ENCODE assay signal across 23 mouse cellular contexts in the genomic region with DNA sequence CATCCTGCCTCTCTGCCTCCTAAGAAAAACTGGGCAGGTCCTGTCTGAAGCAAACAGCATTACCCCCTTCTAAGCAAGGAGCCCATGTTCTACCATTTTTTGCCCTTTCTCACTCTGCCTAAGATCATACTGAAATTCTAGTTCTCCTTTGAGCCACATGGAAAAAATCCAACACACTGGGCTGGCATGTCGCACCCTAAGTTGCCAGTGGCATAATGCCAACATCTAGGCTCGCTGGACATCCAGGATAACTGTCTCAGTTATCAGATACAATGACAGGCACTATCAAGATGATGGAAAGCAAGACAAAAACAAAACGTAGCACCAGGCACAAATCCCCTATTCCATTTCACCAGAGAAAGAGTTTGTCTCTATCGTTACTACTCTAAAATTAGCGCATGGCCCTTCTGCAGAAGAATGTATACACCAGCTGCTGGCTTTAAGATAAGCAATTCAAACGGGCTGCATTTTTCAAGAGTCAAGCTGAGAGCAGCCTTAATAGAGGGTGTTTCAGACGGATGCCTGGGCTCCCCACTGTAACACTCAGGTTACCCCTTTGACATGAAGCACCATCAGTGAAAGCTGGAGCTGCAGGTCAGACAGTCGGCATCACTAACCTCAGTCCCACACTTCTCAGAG. TPM values are rescaled to one million over a fixed set of nuclear protein-coding genes. Genes with fewer than 3 reads are reported as not detected.
DNase-seq lines count a peak whose midpoint lies in the region; ATAC-seq and TF ChIP-seq lines count a peak whose summit lies in the region.
"Had no signal": no experiment of that assay in that cellular context is flagged by ENCODE, and none has a peak within 500 bp of the region (broad histone marks: within the 10 kb centered on the region; RNA-seq: fewer than 3 reads in every experiment).

No protein-coding gene starts in this region.

- no peaks in the 10 kb centered on the region for H3K36me3 ChIP-seq in forebrain, postnatal 0 days (ENCODE audit: insufficient read depth)
- no peaks in the 10 kb centered on the region for H3K36me3 ChIP-seq in forebrain, embryonic 16.5 days (ENCODE audit: control insufficient read depth, insufficient read depth)
- no peaks in the 10 kb centered on the region for H3K36me3 ChIP-seq in heart, embryonic 16.5 days (ENCODE audit: control insufficient read depth, insufficient read depth)
- H3K36me3 ChIP-seq in lung, embryonic 15.5 days = no peaks in the 10 kb centered on the region
- H3K36me3 ChIP-seq: embryonic facial prominence, embryonic 10.5 days; forebrain, embryonic 15.5 days; liver, embryonic 13.5 days; midbrain, embryonic 13.5 days had no signal

- DNase-seq in forebrain, postnatal 0 days = peak; percentile 44
- no peak for DNase-seq in heart, postnatal 14 days
- no peak for DNase-seq in lung, postnatal 36 days
- no peak for DNase-seq in kidney, adult 11 months
- DNase-seq: adrenal gland, postnatal 10 days; cerebellum, adult 18-20 months; layer of hippocampus, postnatal 36 days; left cerebral cortex, postnatal 4 days; liver, embryonic 13.5 days; right cerebral cortex, postnatal 14 days; thymus, postnatal 25 days had no signal

- H3K4me3 ChIP-seq in forebrain, postnatal 0 days (ENCODE audit: low read depth, low read length) = no peak overlapping the region
- H3K4me3 ChIP-seq in forebrain, embryonic 16.5 days (replicated peaks; ENCODE audit: low read length) = no peak overlapping the region
- no peak overlapping the region for H3K4me3 ChIP-seq in heart, embryonic 16.5 days (ENCODE audit: low read length)
- H3K4me3 ChIP-seq in lung, embryonic 15.5 days = no peak overlapping the region
- H3K4me3 ChIP-seq: embryonic facial prominence, embryonic 10.5 days; forebrain, embryonic 15.5 days; liver, embryonic 13.5 days; midbrain, embryonic 13.5 days had no signal

- TF ChIP-seq CTCF in forebrain, postnatal 0 days (IDR thresholded peaks at IDR 0.05; ENCODE audit: low read depth) = no peak

- intact Hi-C loops in heart, postnatal 14 days (cut with DNase I) = no loop called here

- ATAC-seq in forebrain, postnatal 0 days = peak; percentile 69
- no peak for ATAC-seq in forebrain, embryonic 16.5 days
- peak; percentile 85 for ATAC-seq in heart, embryonic 16.5 days (replicated peaks; ENCODE audit: extremely low read depth, insufficient read depth, low FRiP score)
- peak; percentile 59; the same call in 1 of the 2 replicates for ATAC-seq in lung, embryonic 15.5 days (ENCODE audit: borderline replicate concordance, extremely low read depth, low FRiP score, low TSS enrichment)
- ATAC-seq: forebrain, embryonic 15.5 days; midbrain, embryonic 13.5 days had no signal

- H3K4me2 ChIP-seq in forebrain, postnatal 0 days (ENCODE audit: low read depth) = no peak overlapping the region
- no peak overlapping the region for H3K4me2 ChIP-seq in forebrain, embryonic 16.5 days (ENCODE audit: low read length)
- peak overlapping the region; percentile 52 for H3K4me2 ChIP-seq in heart, embryonic 16.5 days (ENCODE audit: low read depth, low read length)
- no peak overlapping the region for H3K4me2 ChIP-seq in lung, embryonic 15.5 days
- H3K4me2 ChIP-seq: forebrain, embryonic 15.5 days; liver, embryonic 13.5 days; midbrain, embryonic 13.5 days had no signal

- no peak overlapping the region for H3K9ac ChIP-seq in forebrain, postnatal 0 days
- no peak overlapping the region for H3K9ac ChIP-seq in forebrain, embryonic 16.5 days (replicated peaks; ENCODE audit: low read depth, low read length)
- H3K9ac ChIP-seq in heart, embryonic 16.5 days (ENCODE audit: low read length) = peak overlapping the region; percentile 34
- no peak overlapping the region for H3K9ac ChIP-seq in lung, embryonic 15.5 days
- H3K9ac ChIP-seq: forebrain, embryonic 15.5 days; liver, embryonic 13.5 days; midbrain, embryonic 13.5 days had no signal

- 33% methylated on average over 8 of the region's 8 CpGs for WGBS in forebrain, postnatal 0 days
- WGBS in forebrain, embryonic 16.5 days = 43% methylated on average over 8 of the region's 8 CpGs
- 10% methylated on average over 8 of the region's 8 CpGs for WGBS in heart, embryonic 16.5 days
- WGBS in lung, embryonic 15.5 days = 7% methylated on average over 8 of the region's 8 CpGs

- no peaks in the 10 kb centered on the region for H3K4me1 ChIP-seq in forebrain, postnatal 0 days (ENCODE audit: insufficient read depth)
- no peaks in the 10 kb centered on the region for H3K4me1 ChIP-seq in forebrain, embryonic 16.5 days (replicated peaks; ENCODE audit: control insufficient read depth, insufficient read depth, low read length)
- peaks cover 23% of the 10 kb centered on the region for H3K4me1 ChIP-seq in heart, embryonic 16.5 days (ENCODE audit: control insufficient read depth, insufficient read depth, low read length)
- peaks cover 15% of the 10 kb centered on the region for H3K4me1 ChIP-seq in lung, embryonic 15.5 days
- H3K4me1 ChIP-seq: midbrain, embryonic 13.5 days had no signal

- H3K9me3 ChIP-seq in forebrain, postnatal 0 days (ENCODE audit: low read length) = no peaks in the 10 kb centered on the region
- H3K9me3 ChIP-seq in forebrain, embryonic 16.5 days (ENCODE audit: control insufficient read depth, low read length) = no peaks in the 10 kb centered on the region
- no peaks in the 10 kb centered on the region for H3K9me3 ChIP-seq in heart, embryonic 16.5 days (replicated peaks; ENCODE audit: control insufficient read depth, low read length)
- no peaks in the 10 kb centered on the region for H3K9me3 ChIP-seq in lung, embryonic 15.5 days
- H3K9me3 ChIP-seq: embryonic facial prominence, embryonic 10.5 days; forebrain, embryonic 15.5 days; liver, embryonic 13.5 days; midbrain, embryonic 13.5 days had no signal

- H3K27me3 ChIP-seq in forebrain, postnatal 0 days (ENCODE audit: insufficient read depth, low read length) = no peaks in the 10 kb centered on the region
- no peaks in the 10 kb centered on the region for H3K27me3 ChIP-seq in forebrain, embryonic 16.5 days (replicated peaks; ENCODE audit: control insufficient read depth, insufficient read depth, low read length)
- H3K27me3 ChIP-seq in heart, embryonic 16.5 days (ENCODE audit: control insufficient read depth, insufficient read depth, low read length) = no peaks in the 10 kb centered on the region
- H3K27me3 ChIP-seq in lung, embryonic 15.5 days = no peaks in the 10 kb centered on the region
- H3K27me3 ChIP-seq: CH12.LX; forebrain, embryonic 15.5 days; midbrain, embryonic 13.5 days had no signal

- peak overlapping the region; percentile 42; the same call in 1 of the 2 replicates for H3K27ac ChIP-seq in forebrain, postnatal 0 days (ENCODE audit: low read depth, low read length)
- H3K27ac ChIP-seq in forebrain, embryonic 16.5 days (ENCODE audit: low read length) = no peak overlapping the region
- H3K27ac ChIP-seq in heart, embryonic 16.5 days (ENCODE audit: low read length) = peak overlapping the region; percentile 90
- H3K27ac ChIP-seq in lung, embryonic 15.5 days = no peak overlapping the region
- H3K27ac ChIP-seq: embryonic facial prominence, embryonic 10.5 days; forebrain, embryonic 15.5 days; liver, embryonic 13.5 days; macrophage; midbrain, embryonic 13.5 days had no signal

RNA-seq across cellular contexts. Expression of gene Gpx2, which starts 4.8 kb away (rescaled TPM):
- total RNA-seq in forebrain, postnatal 0 days (2014; rRNA removed) = not detected in 2 replicates
- polyA plus RNA-seq in forebrain, postnatal 0 days (2015; fragmentation: Nextera tagmentation; extraction: Ambion mirVana) = 0.31 TPM in 1 of 2 replicates, not detected in the other
- 0.22 TPM in 1 of 2 replicates, not detected in the other for polyA plus RNA-seq in forebrain, embryonic 16.5 days (2015; fragmentation: Nextera tagmentation; extraction: Ambion mirVana)
- polyA plus RNA-seq in heart, embryonic 16.5 days (2015; fragmentation: Nextera tagmentation; extraction: Ambion mirVana) = 0.50 and 0.66 TPM in 2 replicates
- not detected for total RNA-seq in heart, postnatal 14 days (2021)
- polyA plus RNA-seq in lung, embryonic 15.5 days (2015; fragmentation: Nextera tagmentation; extraction: Ambion mirVana) = 17.0 and 20.3 TPM in 2 replicates
- total RNA-seq: adrenal gland, postnatal 10 days; CH12.LX; gastrocnemius, adult 8-10 months; hematopoietic stem cell, adult 5-6 weeks; left cerebral cortex, postnatal 4 days had no signal
- polyA plus RNA-seq: forebrain, embryonic 15.5 days; liver, embryonic 13.5 days; macrophage; midbrain, embryonic 13.5 days; neural tube, embryonic 14.5 days; testis, adult 2 months had no signal

RNA-seq across cellular contexts. Expression of gene Fntb, which starts 25.2 kb away (rescaled TPM):
- total RNA-seq in forebrain, postnatal 0 days (2014; rRNA removed) = 22.7 and 32.3 TPM in 2 replicates
- polyA plus RNA-seq in forebrain, postnatal 0 days (2015; fragmentation: Nextera tagmentation; extraction: Ambion mirVana) = 38.7 and 42.3 TPM in 2 replicates
- 36.6 and 38.0 TPM in 2 replicates for polyA plus RNA-seq in forebrain, embryonic 16.5 days (2015; fragmentation: Nextera tagmentation; extraction: Ambion mirVana)
- polyA plus RNA-seq in heart, embryonic 16.5 days (2015; fragmentation: Nextera tagmentation; extraction: Ambion mirVana) = 24.4 and 26.0 TPM in 2 replicates
- 10 to 100 TPM; 15.2 to 18.9 TPM for total RNA-seq in heart, postnatal 14 days (2021)
- 37.0 and 37.8 TPM in 2 replicates for polyA plus RNA-seq in lung, embryonic 15.5 days (2015; fragmentation: Nextera tagmentation; extraction: Ambion mirVana)

RNA-seq across cellular contexts. Expression of gene Churc1, which starts 25.2 kb away (rescaled TPM):
- total RNA-seq in forebrain, postnatal 0 days (2014; rRNA removed) = 75.7 and 84.4 TPM in 2 replicates
- 115 and 146 TPM in 2 replicates for polyA plus RNA-seq in forebrain, postnatal 0 days (2015; fragmentation: Nextera tagmentation; extraction: Ambion mirVana)
- 108 and 129 TPM in 2 replicates for polyA plus RNA-seq in forebrain, embryonic 16.5 days (2015; fragmentation: Nextera tagmentation; extraction: Ambion mirVana)
- 199 and 218 TPM in 2 replicates for polyA plus RNA-seq in heart, embryonic 16.5 days (2015; fragmentation: Nextera tagmentation; extraction: Ambion mirVana)
- total RNA-seq in heart, postnatal 14 days (2021) = 10 to 100 TPM; 81.6 to 88.1 TPM
- 139 and 144 TPM in 2 replicates for polyA plus RNA-seq in lung, embryonic 15.5 days (2015; fragmentation: Nextera tagmentation; extraction: Ambion mirVana)

RNA-seq across cellular contexts. Expression of gene Rab15, which starts 32.1 kb away (rescaled TPM):
- 75.1 and 83.0 TPM in 2 replicates for total RNA-seq in forebrain, postnatal 0 days (2014; rRNA removed)
- 43.7 and 52.6 TPM in 2 replicates for polyA plus RNA-seq in forebrain, postnatal 0 days (2015; fragmentation: Nextera tagmentation; extraction: Ambion mirVana)
- polyA plus RNA-seq in forebrain, embryonic 16.5 days (2015; fragmentation: Nextera tagmentation; extraction: Ambion mirVana) = 27.7 and 34.4 TPM in 2 replicates
- polyA plus RNA-seq in heart, embryonic 16.5 days (2015; fragmentation: Nextera tagmentation; extraction: Ambion mirVana) = 8.7 and 8.8 TPM in 2 replicates
- total RNA-seq in heart, postnatal 14 days (2021) = 1 to 10 TPM in 1 of 2 experiments, under 1 TPM in 1; 0.86 to 1.8 TPM
- polyA plus RNA-seq in lung, embryonic 15.5 days (2015; fragmentation: Nextera tagmentation; extraction: Ambion mirVana) = 38.9 and 39.8 TPM in 2 replicates
- total RNA-seq: hematopoietic stem cell, adult 5-6 weeks had no signal

Comparison
In these comparisons a context has a peak if more than half of its experiments do, and no peak if none do; other contexts are left out.
1. H3K27ac ChIP-seq: peak in forebrain, postnatal 0 days (single experiment) and heart, embryonic 16.5 days (single experiment); none in forebrain, embryonic 16.5 days (single experiment) and lung, embryonic 15.5 days (single experiment).
2. RNA of gene Gpx2, which starts 4.8 kb away (polyA plus RNA-seq): 17.0 to 20.3 TPM in lung, embryonic 15.5 days; 0.50 to 0.66 TPM in heart, embryonic 16.5 days, 0.31 TPM in forebrain, postnatal 0 days and 0.22 TPM in forebrain, embryonic 16.5 days; every median in the first group is over 10 times any median in the second.